Comparison of ENCODE assay signal across 24 mouse cellular contexts in genomic region chr8:84101476-84102270, GRCm38 (mm10). TPM values are rescaled to one million over a fixed set of nuclear protein-coding genes. Genes with fewer than 3 reads are reported as not detected.
A peak's percentile ranks its signal among the peaks of the same experiment; 100 is the strongest.
DNase-seq lines count a peak whose midpoint lies in the region; ATAC-seq lines count a peak whose summit lies in the region.
"Had no signal": no experiment of that assay in that cellular context is flagged by ENCODE, and none has a peak within 500 bp of the region (broad histone marks: within the 10 kb centered on the region; RNA-seq: fewer than 3 reads in every experiment).

No protein-coding gene starts in this region.

- 95% methylated on average over 25 of the region's 25 CpGs for WGBS in hindbrain, embryonic 13.5 days
- 95% methylated on average over 25 of the region's 25 CpGs for WGBS in hindbrain, embryonic 11.5 days
- 95% methylated on average over 25 of the region's 25 CpGs for WGBS in midbrain, embryonic 13.5 days
- WGBS in midbrain, embryonic 10.5 days = 95% methylated on average over 25 of the region's 25 CpGs

- H3K27me3 ChIP-seq in hindbrain, embryonic 13.5 days = no peaks in the 10 kb centered on the region
- H3K27me3 ChIP-seq in hindbrain, embryonic 11.5 days (ENCODE audit: control insufficient read depth, insufficient read depth, low read length) = no peaks in the 10 kb centered on the region
- no peaks in the 10 kb centered on the region for H3K27me3 ChIP-seq in midbrain, embryonic 13.5 days
- H3K27me3 ChIP-seq in midbrain, embryonic 10.5 days (ENCODE audit: low read depth, poor library complexity, severe bottlenecking) = no peaks in the 10 kb centered on the region
- H3K27me3 ChIP-seq: limb, embryonic 13.5 days; liver, embryonic 12.5 days had no signal

- no peak for ATAC-seq in hindbrain, embryonic 13.5 days (ENCODE audit: low FRiP score)
- no peak for ATAC-seq in hindbrain, embryonic 11.5 days (ENCODE audit: low FRiP score)
- ATAC-seq in midbrain, embryonic 13.5 days = no peak
- ATAC-seq in megakaryocyte, adult 5-6 weeks (ENCODE audit: poor library complexity, severe bottlenecking) = no peak
- ATAC-seq: liver, embryonic 12.5 days; midbrain, embryonic 16.5 days had no signal

- H3K9me3 ChIP-seq in hindbrain, embryonic 13.5 days = no peaks in the 10 kb centered on the region
- H3K9me3 ChIP-seq in hindbrain, embryonic 11.5 days (ENCODE audit: control insufficient read depth, low read length) = no peaks in the 10 kb centered on the region
- no peaks in the 10 kb centered on the region for H3K9me3 ChIP-seq in midbrain, embryonic 13.5 days
- no peaks in the 10 kb centered on the region for H3K9me3 ChIP-seq in midbrain, embryonic 10.5 days (replicated peaks)
- H3K9me3 ChIP-seq: forebrain, embryonic 10.5 days; heart, embryonic 10.5 days; limb, embryonic 13.5 days; liver, embryonic 12.5 days had no signal

- peaks cover 42% of the 10 kb centered on the region for H3K4me1 ChIP-seq in hindbrain, embryonic 13.5 days (replicated peaks)
- no peaks in the 10 kb centered on the region; the same call in 1 of the 2 replicates for H3K4me1 ChIP-seq in hindbrain, embryonic 11.5 days (replicated peaks; ENCODE audit: control insufficient read depth, insufficient read depth, low read length)
- peaks cover 37% of the 10 kb centered on the region for H3K4me1 ChIP-seq in midbrain, embryonic 13.5 days (replicated peaks)
- peaks cover 41% of the 10 kb centered on the region for H3K4me1 ChIP-seq in midbrain, embryonic 10.5 days

- peak overlapping the region; percentile 79 for H3K9ac ChIP-seq in hindbrain, embryonic 13.5 days
- no peak overlapping the region for H3K9ac ChIP-seq in hindbrain, embryonic 11.5 days (ENCODE audit: low read depth, low read length)
- H3K9ac ChIP-seq in midbrain, embryonic 13.5 days (replicated peaks) = peak overlapping the region; percentile 84; the same call in 1 of the 2 replicates
- H3K9ac ChIP-seq: liver, embryonic 12.5 days had no signal

- no peak overlapping the region for H3K4me2 ChIP-seq in hindbrain, embryonic 13.5 days
- no peak overlapping the region for H3K4me2 ChIP-seq in hindbrain, embryonic 11.5 days (replicated peaks; ENCODE audit: low read depth, low read length)
- H3K4me2 ChIP-seq in midbrain, embryonic 13.5 days (replicated peaks) = no peak overlapping the region
- H3K4me2 ChIP-seq: limb, embryonic 13.5 days; liver, embryonic 12.5 days had no signal

- H3K4me3 ChIP-seq in hindbrain, embryonic 13.5 days = no peak overlapping the region
- no peak overlapping the region for H3K4me3 ChIP-seq in hindbrain, embryonic 11.5 days (ENCODE audit: low read depth, low read length)
- no peak overlapping the region for H3K4me3 ChIP-seq in midbrain, embryonic 13.5 days (replicated peaks)
- H3K4me3 ChIP-seq in midbrain, embryonic 10.5 days = no peak overlapping the region
- H3K4me3 ChIP-seq: heart, embryonic 10.5 days; limb, embryonic 13.5 days; liver, embryonic 12.5 days had no signal

- no peak for DNase-seq in hindbrain, embryonic 11.5 days (ENCODE audit: low spot score)
- no peak for DNase-seq in midbrain, embryonic 10.5 days (ENCODE audit: low spot score)
- peak; percentile 25 for DNase-seq in kidney, postnatal 10 days
- no peak for DNase-seq in right cerebral cortex, postnatal 25 days
- DNase-seq: adrenal gland, adult 2 months; cerebellum, adult 11 months; cerebellum, postnatal 14 days; layer of hippocampus, adult 9-11 months; lung, adult 18-20 months; lung, postnatal 10 days; right cerebral cortex, postnatal 14 days; spleen, adult 18-20 months had no signal

- no peak overlapping the region for H3K27ac ChIP-seq in hindbrain, embryonic 13.5 days
- H3K27ac ChIP-seq in hindbrain, embryonic 11.5 days (ENCODE audit: low read depth, low read length) = no peak overlapping the region
- no peak overlapping the region for H3K27ac ChIP-seq in midbrain, embryonic 13.5 days
- no peak overlapping the region for H3K27ac ChIP-seq in midbrain, embryonic 10.5 days (replicated peaks)
- H3K27ac ChIP-seq: forebrain, embryonic 10.5 days; heart, embryonic 10.5 days; limb, embryonic 13.5 days; liver, embryonic 12.5 days had no signal

- H3K36me3 ChIP-seq in hindbrain, embryonic 13.5 days = peaks cover 51% of the 10 kb centered on the region
- 0 out of 2 replicates have a peak, but pooled peaks cover 9% of the 10 kb centered on the region for H3K36me3 ChIP-seq in hindbrain, embryonic 11.5 days (ENCODE audit: control insufficient read depth, insufficient read depth, low read length)
- H3K36me3 ChIP-seq in midbrain, embryonic 13.5 days = peaks cover 55% of the 10 kb centered on the region
- peaks cover 63% of the 10 kb centered on the region for H3K36me3 ChIP-seq in midbrain, embryonic 10.5 days

RNA-seq across cellular contexts. Expression of gene Dcaf15, which starts 2.9 kb away (rescaled TPM):
- 20.2 and 22.2 TPM in 2 replicates for polyA plus RNA-seq in hindbrain, embryonic 13.5 days (2015; fragmentation: Nextera tagmentation; extraction: Ambion mirVana)
- 12.5 and 12.8 TPM in 2 replicates for polyA plus RNA-seq in hindbrain, embryonic 11.5 days (2014; fragmentation: Nextera tagmentation; extraction: Ambion mirVana)
- 21.0 and 23.3 TPM in 2 replicates for polyA plus RNA-seq in midbrain, embryonic 13.5 days (2015; fragmentation: Nextera tagmentation; extraction: Ambion mirVana)
- 16.3 and 17.5 TPM in 2 replicates for polyA plus RNA-seq in midbrain, embryonic 10.5 days (2016; fragmentation: Nextera tagmentation; extraction: Ambion mirVana)
- 11.3 and 13.6 TPM in 2 replicates for total RNA-seq in megakaryocyte, adult 5-6 weeks (2015)
- total RNA-seq in megakaryocyte, adult 5-6 weeks (2017) = 14.8 and 16.4 TPM in 2 replicates

RNA-seq across cellular contexts. Expression of gene Podnl1, which starts 24.1 kb away (rescaled TPM):
- polyA plus RNA-seq in hindbrain, embryonic 13.5 days (2015; fragmentation: Nextera tagmentation; extraction: Ambion mirVana) = 0.48 and 0.52 TPM in 2 replicates
- polyA plus RNA-seq in hindbrain, embryonic 11.5 days (2014; fragmentation: Nextera tagmentation; extraction: Ambion mirVana) = 0.17 and 0.23 TPM in 2 replicates
- polyA plus RNA-seq in midbrain, embryonic 13.5 days (2015; fragmentation: Nextera tagmentation; extraction: Ambion mirVana) = 0.44 and 0.57 TPM in 2 replicates
- 0.09 and 0.14 TPM in 2 replicates for polyA plus RNA-seq in midbrain, embryonic 10.5 days (2016; fragmentation: Nextera tagmentation; extraction: Ambion mirVana)
- 0.21 and 0.65 TPM in 2 replicates for total RNA-seq in megakaryocyte, adult 5-6 weeks (2015)
- 0.12 and 0.62 TPM in 2 replicates for total RNA-seq in megakaryocyte, adult 5-6 weeks (2017)
- total RNA-seq: gastrocnemius, postnatal 4 days; left cerebral cortex, adult 18-20 months; left cerebral cortex, postnatal 25 days had no signal
- polyA plus RNA-seq: embryonic facial prominence, embryonic 11.5 days had no signal

RNA-seq across cellular contexts. Expression of gene Rfx1, which starts 35.0 kb away (rescaled TPM):
- polyA plus RNA-seq in hindbrain, embryonic 13.5 days (2015; fragmentation: Nextera tagmentation; extraction: Ambion mirVana) = 7.8 and 8.3 TPM in 2 replicates
- 5.5 and 8.8 TPM in 2 replicates for polyA plus RNA-seq in hindbrain, embryonic 11.5 days (2014; fragmentation: Nextera tagmentation; extraction: Ambion mirVana)
- polyA plus RNA-seq in midbrain, embryonic 13.5 days (2015; fragmentation: Nextera tagmentation; extraction: Ambion mirVana) = 9.8 and 10.0 TPM in 2 replicates
- 7.7 and 8.6 TPM in 2 replicates for polyA plus RNA-seq in midbrain, embryonic 10.5 days (2016; fragmentation: Nextera tagmentation; extraction: Ambion mirVana)
- total RNA-seq in megakaryocyte, adult 5-6 weeks (2015) = 9.9 and 10.6 TPM in 2 replicates
- 4.2 and 5.3 TPM in 2 replicates for total RNA-seq in megakaryocyte, adult 5-6 weeks (2017)

RNA-seq across cellular contexts. Expression of gene Gm10643, which starts 36.7 kb away (rescaled TPM):
- 1.4 and 1.7 TPM in 2 replicates for polyA plus RNA-seq in hindbrain, embryonic 13.5 days (2015; fragmentation: Nextera tagmentation; extraction: Ambion mirVana)
- 2.0 and 2.2 TPM in 2 replicates for polyA plus RNA-seq in hindbrain, embryonic 11.5 days (2014; fragmentation: Nextera tagmentation; extraction: Ambion mirVana)
- polyA plus RNA-seq in midbrain, embryonic 13.5 days (2015; fragmentation: Nextera tagmentation; extraction: Ambion mirVana) = 1.8 and 2.1 TPM in 2 replicates
- polyA plus RNA-seq in midbrain, embryonic 10.5 days (2016; fragmentation: Nextera tagmentation; extraction: Ambion mirVana) = 0.69 and 1.6 TPM in 2 replicates
- total RNA-seq in megakaryocyte, adult 5-6 weeks (2015) = 1.0 and 1.4 TPM in 2 replicates
- total RNA-seq in megakaryocyte, adult 5-6 weeks (2017) = 1.7 and 2.4 TPM in 2 replicates

RNA-seq across cellular contexts. Expression of gene Cc2d1a, which starts 46.1 kb away (rescaled TPM):
- polyA plus RNA-seq in hindbrain, embryonic 13.5 days (2015; fragmentation: Nextera tagmentation; extraction: Ambion mirVana) = 24.4 and 26.5 TPM in 2 replicates
- polyA plus RNA-seq in hindbrain, embryonic 11.5 days (2014; fragmentation: Nextera tagmentation; extraction: Ambion mirVana) = 8.5 and 8.8 TPM in 2 replicates
- 24.5 and 24.7 TPM in 2 replicates for polyA plus RNA-seq in midbrain, embryonic 13.5 days (2015; fragmentation: Nextera tagmentation; extraction: Ambion mirVana)
- polyA plus RNA-seq in midbrain, embryonic 10.5 days (2016; fragmentation: Nextera tagmentation; extraction: Ambion mirVana) = 14.0 and 18.1 TPM in 2 replicates
- total RNA-seq in megakaryocyte, adult 5-6 weeks (2015) = 9.0 and 12.9 TPM in 2 replicates
- total RNA-seq in megakaryocyte, adult 5-6 weeks (2017) = 5.8 and 9.8 TPM in 2 replicates
